Mouse (Mus musculus) adrenal gland, postnatal 10 days (tissue): ENCODE data around the gene Bloc1s6. TPM values are rescaled to one million over a fixed set of nuclear protein-coding genes. Genes with fewer than 3 reads are reported as not detected.
A peak's percentile ranks its signal among the peaks of the same experiment; 100 is the strongest.

ENCODE experiments used
- DNase-seq: peaks from one replicate; pipeline ENCODE4 v3.0.0; 2021; ENCODE audit warnings: mixed read lengths
- total RNA-seq, 2 experiments: library from RNA; stranded (reverse); gene quantifications; 2 replicates each; pipeline ENCODE4 v1.2.3; 2021

The Bloc1s6 gene
- total RNA-seq, 2 experiments from 2014 or later = 21.8 to 27.6 TPM

- DNase-seq = no peak
These were observed 26.2 kb downstream of the Bloc1s6 start for GRCm38 (mm10) chr2:122764526-122764925.

GRCm38 (mm10) chr2:122765071-122765793 lies 26.9 kb downstream of the Bloc1s6 start, which contains the start of gene Sqor:
Gene Sqor (plus strand): TSS chr2:122765237.
- peak; percentile 90 for DNase-seq

- no peak for DNase-seq
These were observed 27.5 kb downstream of the Bloc1s6 start for GRCm38 (mm10) chr2:122765794-122766145.

- DNase-seq = no peak
These were observed 32.7 kb downstream of the Bloc1s6 start for GRCm38 (mm10) chr2:122771002-122771401.

GRCm38 (mm10) chr2:122772899-122773298 lies 34.6 kb downstream of the Bloc1s6 start:
- no peak for DNase-seq

GRCm38 (mm10) chr2:122775491-122775890 lies 37.2 kb downstream of the Bloc1s6 start:
- no peak for DNase-seq

- DNase-seq = no peak
These were observed 38.5 kb downstream of the Bloc1s6 start for GRCm38 (mm10) chr2:122776823-122777222.

GRCm38 (mm10) chr2:122779967-122780366 lies 41.7 kb downstream of the Bloc1s6 start:
- no peak for DNase-seq

- DNase-seq = no peak
These were observed 42.1 kb downstream of the Bloc1s6 start for GRCm38 (mm10) chr2:122780447-122780846.

GRCm38 (mm10) chr2:122781590-122782356 lies 43.5 kb downstream of the Bloc1s6 start:
- DNase-seq = no peak

- no peak for DNase-seq
These were observed 45.4 kb downstream of the Bloc1s6 start for GRCm38 (mm10) chr2:122783730-122784129.

GRCm38 (mm10) chr2:122784701-122785100 lies 46.4 kb downstream of the Bloc1s6 start:
- DNase-seq = no peak

GRCm38 (mm10) chr2:122786167-122786566 lies 47.9 kb downstream of the Bloc1s6 start:
- no peak for DNase-seq

- peak; percentile 33 for DNase-seq
These were observed 51.0 kb downstream of the Bloc1s6 start for GRCm38 (mm10) chr2:122789311-122789710.

- DNase-seq = no peak
These were observed 51.4 kb downstream of the Bloc1s6 start for GRCm38 (mm10) chr2:122789730-122790129.

Other genes with a start within 250 kb of the Bloc1s6 start
- 10 to 100 TPM; 12.5 to 16.5 TPM for gene Gatm, start 127.2 kb upstream of the Bloc1s6 start, total RNA-seq
- 1 to 10 TPM in 1 of 2 experiments, under 1 TPM in 1; 0.79 to 1.3 TPM for gene AA467197, start 101.5 kb upstream of the Bloc1s6 start, total RNA-seq
- 10 to 100 TPM; 22.9 to 23.9 TPM for gene Slc30a4, start 35.8 kb upstream of the Bloc1s6 start, total RNA-seq
- gene Sqor, start 26.7 kb downstream of the Bloc1s6 start, total RNA-seq = 10 to 100 TPM; 45.4 to 59.1 TPM